Mouse (Mus musculus) embryonic stem cell, embryonic (primary cell): ENCODE data around the gene Sstr3.

Experiments
- CTCF ChIA-PET, 4 experiments: fragments of 300-600 bp in 2 of 4; fragments of 350-600 bp in 2 of 4; sonication (Branson Sonifier 250); formaldehyde crosslinking; loops; one replicate each; lab custom pipeline; 2022; ENCODE audit warnings: inconsistent platforms in 2 of 4; lab: Charles Lee
- POLR2A ChIA-PET, 4 experiments: fragments of 300-600 bp in 2 of 4; fragments of 350-600 bp in 2 of 4; sonication (Branson Sonifier 250); formaldehyde crosslinking; loops; one replicate each; lab custom pipeline; 2022; ENCODE audit warnings: antibody characterized with exemption in 4 of 4, inconsistent platforms in 1 of 4; lab: Charles Lee

Gene Sstr3

GRCm38 (mm10) chr15:78528726-78529411 is 15.6 kb downstream of the Sstr3 start:
- ChIA-PET CTCF (interaction anchor here (0.5 to 2.9 kb wide), 18 partner anchors 14 to 348 kb away, joined by 3 to 12 read pairs (median 3); no protein-coding TSS in a partner anchor), POLR2A (interaction anchor here in 3 of 4 experiments (0.7 to 1.7 kb wide), 8 partner anchors 9 to 123 kb away, joined by 3 to 7 read pairs (median 4); partner anchors contain the start of gene Mpst (in 1 of the 3))

DNA sequence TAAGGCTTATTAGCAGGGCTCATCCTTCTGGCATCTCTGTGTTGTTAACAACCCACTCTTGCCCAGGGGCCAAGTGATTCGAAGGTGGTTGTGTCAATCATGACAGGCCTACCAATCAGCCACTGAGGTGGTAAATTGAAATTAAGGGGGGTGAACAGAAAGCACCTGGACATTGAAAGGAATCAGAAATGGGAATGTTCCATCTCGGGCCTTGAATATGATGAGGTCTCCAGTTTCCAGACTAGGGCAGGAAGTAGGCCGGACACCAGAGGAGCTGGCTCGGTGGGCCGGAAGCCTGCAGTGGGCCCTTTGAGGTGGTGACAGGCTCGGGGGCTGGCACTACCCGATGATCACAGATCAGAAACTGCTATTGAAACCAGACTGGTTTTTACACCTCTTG is 16.5 kb downstream of the Sstr3 start:
- POLR2A ChIA-PET: no interaction called here
- CTCF ChIA-PET: no interaction called here

- POLR2A ChIA-PET: interaction anchor here in 2 of 4 experiments (0.8 to 2.2 kb wide), 6 partner anchors 10 to 218 kb away, joined by 3 to 7 read pairs (median 3); partner anchors contain the start of gene Tst (in 1 of the 2)
- CTCF ChIA-PET: interaction anchor here in 2 of 4 experiments (0.7 to 3.4 kb wide), 2 partner anchors 10 to 14 kb away, joined by 3 to 18 read pairs (median 3); no protein-coding TSS in a partner anchor
These were observed 20.3 kb downstream of the Sstr3 start for GRCm38 (mm10) chr15:78524163-78524562.

- POLR2A ChIA-PET: interaction anchor here in 1 of 4 experiments (0.6 kb wide), 1 partner anchor 134 kb away, joined by 3 read pairs; no protein-coding TSS in a partner anchor
- CTCF ChIA-PET: interaction anchor here in 2 of 4 experiments (1.1 to 3.4 kb wide), 3 partner anchors 7 to 10 kb away, joined by 3 to 18 read pairs (median 5); no protein-coding TSS in a partner anchor
These were observed 22.6 kb downstream of the Sstr3 start for GRCm38 (mm10) chr15:78521892-78522291.

DNA sequence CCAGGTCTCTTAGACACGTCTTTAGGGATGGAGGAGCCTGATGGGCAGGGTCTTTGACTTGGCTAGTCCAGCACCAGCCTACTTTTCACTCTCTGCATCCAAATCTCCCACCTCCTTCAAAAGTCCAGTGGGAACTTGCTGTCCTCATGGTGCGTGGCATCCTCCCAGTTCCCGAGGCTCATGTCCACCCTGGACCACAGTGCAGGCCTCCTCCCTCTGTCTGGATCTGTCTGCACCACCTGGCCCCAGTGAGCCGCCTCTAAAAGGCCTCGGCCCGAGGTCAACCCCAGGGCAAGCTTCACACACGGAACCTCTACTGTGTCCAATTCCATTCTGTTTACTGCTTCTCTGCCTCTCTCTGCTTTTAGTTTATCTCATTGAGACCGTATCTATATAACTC is 23.2 kb downstream of the Sstr3 start:
- POLR2A ChIA-PET: interaction anchor here in 1 of 4 experiments (0.6 to 1.1 kb wide), 2 partner anchors 10 to 134 kb away, joined by 3 read pairs; no protein-coding TSS in a partner anchor
- CTCF ChIA-PET: interaction anchor here in 2 of 4 experiments (1.0 to 1.1 kb wide), 2 partner anchors 11 kb away, joined by 3 to 4 read pairs; no protein-coding TSS in a partner anchor

GRCm38 (mm10) chr15:78520112-78520715 is 24.3 kb downstream of the Sstr3 start:
- CTCF ChIA-PET: interaction anchor here in 2 of 4 experiments (0.6 to 1.6 kb wide), 6 partner anchors 10 to 224 kb away, joined by 3 to 6 read pairs (median 3); no protein-coding TSS in a partner anchor
- POLR2A ChIA-PET: interaction anchor here in 2 of 4 experiments (0.6 to 1.4 kb wide), 4 partner anchors 9 to 1593 kb away, joined by 3 to 4 read pairs (median 3); partner anchors contain the start of gene Tst (in 1 of the 2)

GRCm38 (mm10) chr15:78518221-78518620 is 26.3 kb downstream of the Sstr3 start:
- ChIA-PET POLR2A (interaction anchor here in 1 of 4 experiments (0.6 kb wide), 1 partner anchor 165 kb away, joined by 3 read pairs; no protein-coding TSS in a partner anchor), CTCF (interaction anchor here in 2 of 4 experiments (0.6 to 0.9 kb wide), 4 partner anchors 63 to 122 kb away, joined by 3 to 4 read pairs (median 4); no protein-coding TSS in a partner anchor)

DNA sequence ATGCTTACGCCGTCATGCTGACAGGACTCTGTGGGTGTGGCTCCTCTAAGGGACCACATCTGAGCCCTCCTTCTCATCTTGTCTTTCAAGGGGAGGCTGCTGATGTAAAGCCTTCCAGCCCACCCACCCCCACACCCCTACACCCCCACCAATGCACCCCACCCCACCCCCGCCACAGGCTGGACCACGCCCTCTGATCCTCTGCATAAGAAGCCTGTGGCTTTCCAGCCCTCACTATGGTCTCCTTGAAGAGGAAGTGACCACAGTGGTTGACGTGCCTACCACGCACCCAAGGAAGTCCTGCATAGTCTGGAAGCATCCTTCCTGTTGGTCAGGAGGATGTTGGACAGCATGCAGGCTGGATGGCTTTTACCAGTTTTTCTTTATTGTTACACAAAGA is 28.7 kb downstream of the Sstr3 start:
- ChIA-PET POLR2A (no interaction called here), CTCF (interaction anchor here in 3 of 4 experiments (0.6 to 3.0 kb wide), 6 partner anchors 39 to 767 kb away, joined by 3 to 18 read pairs (median 8); no protein-coding TSS in a partner anchor)

DNA sequence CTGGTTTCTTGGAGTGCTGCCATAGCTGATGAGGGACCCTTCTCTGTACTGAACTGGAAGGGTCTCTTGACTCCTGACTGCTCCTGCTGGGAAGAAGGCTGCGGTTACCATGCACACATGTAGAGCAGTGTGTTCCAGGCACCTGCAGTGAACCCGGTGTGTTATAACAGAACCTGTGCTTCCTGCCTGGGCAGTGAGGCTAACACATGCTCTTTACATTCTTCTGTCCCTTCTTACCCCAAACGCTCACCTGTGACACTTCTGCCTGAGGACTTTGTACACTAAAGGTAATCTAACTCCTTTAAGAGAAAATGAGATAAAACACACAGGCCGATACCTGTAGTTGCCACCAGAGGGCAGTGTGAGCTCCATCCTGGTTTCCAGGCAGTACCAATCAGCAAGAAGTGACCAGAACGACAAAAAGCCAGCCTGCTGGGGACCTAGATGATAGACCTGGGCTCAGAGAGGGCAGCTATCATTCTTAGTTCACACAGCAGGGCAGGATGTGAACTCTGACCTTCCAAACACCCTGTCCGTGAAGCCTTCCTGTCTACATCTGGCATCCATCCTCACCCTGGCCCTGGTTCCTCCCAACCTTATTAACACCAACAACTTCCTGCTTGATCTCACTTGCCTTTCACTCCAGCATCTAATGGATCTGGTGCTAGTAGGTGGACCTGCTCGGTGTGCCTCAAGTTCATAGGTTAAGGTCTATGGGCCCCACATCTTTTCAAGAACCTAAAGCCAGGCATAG is 29.9 kb downstream of the Sstr3 start:
- CTCF ChIA-PET: interaction anchor here (0.5 to 3.0 kb wide), 45 partner anchors 9 to 861 kb away, joined by 3 to 21 read pairs (median 3); partner anchors contain the start of genes Kctd17 (in 1 of the 4) and Mpst (in 1 of the 4)
- POLR2A ChIA-PET: interaction anchor here in 2 of 4 experiments (0.9 to 1.6 kb wide), 6 partner anchors 10 to 75 kb away, joined by 3 to 7 read pairs (median 4); partner anchors contain the start of gene Sstr3 (in 1 of the 2)

DNA sequence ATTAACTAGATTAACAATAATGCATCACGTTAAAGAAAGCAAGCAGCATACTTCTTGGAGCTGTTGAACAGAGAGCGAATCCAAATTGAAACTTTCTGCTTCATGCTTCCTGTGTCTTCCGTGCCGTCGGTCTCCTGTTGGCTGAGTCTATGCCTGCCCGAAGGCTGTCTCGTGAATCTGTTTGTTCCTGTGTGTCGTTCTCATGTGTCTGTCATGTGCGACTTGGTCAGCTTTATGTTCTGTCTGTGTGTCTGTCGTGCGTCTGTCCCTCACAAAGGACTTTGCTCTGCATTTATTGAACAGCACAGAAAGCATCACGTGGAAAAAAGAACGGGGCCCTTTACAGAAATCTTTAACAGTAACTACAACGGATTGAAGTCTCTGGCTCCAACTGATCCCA is 31.5 kb downstream of the Sstr3 start:
- ChIA-PET POLR2A (interaction anchor here in 2 of 4 experiments (0.7 to 1.2 kb wide), 2 partner anchors 17 to 46 kb away, joined by 3 to 4 read pairs; no protein-coding TSS in a partner anchor), CTCF (interaction anchor here in 2 of 4 experiments (0.6 to 3.0 kb wide), 2 partner anchors 68 to 500 kb away, joined by 3 to 18 read pairs; no protein-coding TSS in a partner anchor)

DNA sequence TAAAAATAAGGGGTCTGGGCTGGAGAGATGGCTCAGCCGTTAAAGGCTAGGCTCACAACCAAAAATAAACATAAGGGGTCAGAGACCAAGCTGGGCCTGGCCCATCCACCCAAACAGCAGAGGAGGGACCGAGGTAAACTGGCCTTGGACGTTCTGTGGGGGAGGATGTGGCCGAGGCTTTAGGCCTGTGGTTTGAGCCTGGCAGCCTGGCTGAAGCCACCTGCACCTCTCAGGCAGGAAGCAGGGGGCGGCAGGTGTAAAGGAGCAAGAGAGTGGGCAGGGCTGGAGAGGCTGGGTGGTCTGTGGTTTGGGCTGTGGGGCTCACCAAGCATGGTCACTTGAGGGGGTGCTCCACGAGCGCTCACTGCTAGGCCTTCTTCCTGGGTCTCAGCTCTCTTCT is 32.5 kb downstream of the Sstr3 start:
- CTCF ChIA-PET: interaction anchor here in 2 of 4 experiments (0.6 to 1.0 kb wide), 5 partner anchors 32 to 687 kb away, joined by 3 to 6 read pairs (median 4); no protein-coding TSS in a partner anchor
- POLR2A ChIA-PET: interaction anchor here in 2 of 4 experiments (0.8 to 1.1 kb wide), 3 partner anchors 36 to 106 kb away, joined by 3 to 5 read pairs (median 4); partner anchors contain the start of genes Mpst (in 1 of the 2) and Tst (in 1 of the 2)

DNA sequence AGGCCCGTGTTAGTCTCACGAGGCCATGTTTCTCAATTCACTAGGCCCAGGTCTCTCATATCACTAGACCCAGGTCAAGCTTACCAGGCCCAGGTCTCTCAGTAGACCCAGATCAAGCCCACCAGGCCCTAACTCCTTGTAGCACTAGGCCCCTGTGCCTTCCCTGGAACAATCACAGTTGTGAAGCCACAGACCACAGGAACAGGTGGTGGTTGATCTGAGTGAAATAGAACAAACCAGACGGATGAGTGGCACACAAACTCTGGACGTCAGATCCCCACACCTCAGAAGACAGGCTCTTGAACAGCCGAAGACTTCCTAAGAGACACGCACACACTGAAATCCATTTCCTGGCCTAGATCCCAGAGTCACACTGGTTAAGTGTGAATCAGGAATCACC is 33.7 kb downstream of the Sstr3 start:
- ChIA-PET POLR2A (interaction anchor here in 3 of 4 experiments (0.6 to 1.3 kb wide), 5 partner anchors 10 to 108 kb away, joined by 3 to 5 read pairs (median 3); partner anchors contain the start of genes Mpst (in 1 of the 3) and Tst (in 1 of the 3)), CTCF (interaction anchor here in 1 of 4 experiments (0.6 to 1.4 kb wide), 3 partner anchors 44 to 209 kb away, joined by 3 to 6 read pairs (median 3); no protein-coding TSS in a partner anchor)

DNA sequence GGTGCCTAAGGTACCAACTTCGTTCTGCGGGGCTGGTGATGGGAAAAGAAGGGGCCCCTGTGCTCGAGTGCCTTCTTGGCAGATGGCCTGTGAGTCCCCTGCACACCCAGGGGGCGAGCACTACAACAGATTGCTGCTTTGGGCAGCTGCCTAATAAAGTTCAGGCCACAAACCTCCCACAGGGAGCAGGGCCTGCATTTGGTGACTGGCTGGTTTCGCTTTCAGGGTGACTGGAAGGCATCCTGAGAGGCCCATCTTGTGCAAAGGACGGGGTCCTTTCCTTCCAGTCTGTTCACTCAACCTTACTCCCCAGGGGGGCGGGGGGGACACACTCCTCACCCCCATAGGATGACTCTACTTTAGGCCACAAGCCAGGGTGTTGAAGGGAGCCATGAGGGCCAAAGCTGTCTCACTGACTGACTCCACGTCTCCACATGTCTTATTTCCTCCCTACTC is 34.3 kb downstream of the Sstr3 start:
- ChIA-PET POLR2A (interaction anchor here in 2 of 4 experiments (0.6 to 1.3 kb wide), 2 partner anchors 11 to 109 kb away, joined by 3 read pairs; no protein-coding TSS in a partner anchor), CTCF (interaction anchor here in 1 of 4 experiments (0.7 to 1.4 kb wide), 3 partner anchors 14 to 271 kb away, joined by 3 read pairs; no protein-coding TSS in a partner anchor)

DNA sequence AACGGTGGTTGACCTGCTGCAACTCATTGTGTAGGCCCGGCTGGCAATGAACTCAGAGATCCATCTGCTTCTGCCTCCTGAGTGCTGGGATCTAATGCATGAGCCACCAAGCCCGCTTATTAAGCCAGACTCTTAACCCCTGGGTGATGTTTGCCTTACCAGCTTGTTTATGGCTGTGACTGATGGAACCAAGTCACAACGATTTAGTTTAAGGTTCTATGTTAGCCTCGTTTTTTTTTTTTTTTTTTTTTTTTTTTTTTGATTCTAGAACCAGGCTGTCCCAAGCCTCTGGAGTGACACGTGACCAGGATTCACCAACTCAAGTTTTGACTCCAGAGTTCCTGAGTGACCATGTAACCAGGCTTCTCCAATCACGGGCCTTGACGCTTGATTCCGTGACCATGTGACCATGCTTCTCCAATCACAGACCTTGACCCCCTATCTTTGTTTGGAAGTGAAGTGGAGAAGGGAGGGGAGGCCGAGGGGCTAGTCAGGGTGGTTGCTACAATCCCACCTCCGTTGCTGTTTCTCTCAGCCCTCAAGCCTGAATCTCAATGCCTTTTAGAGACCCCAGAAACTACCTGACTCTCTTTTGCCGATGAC is 35.1 kb downstream of the Sstr3 start:
- ChIA-PET CTCF (interaction anchor here (0.6 to 1.0 kb wide), 9 partner anchors 12 to 1623 kb away, joined by 3 to 9 read pairs (median 3); no protein-coding TSS in a partner anchor), POLR2A (interaction anchor here in 2 of 4 experiments (0.7 to 1.0 kb wide), 2 partner anchors 51 to 539 kb away, joined by 3 to 4 read pairs; partner anchors contain the start of gene Eif3d (in 1 of the 2))

DNA sequence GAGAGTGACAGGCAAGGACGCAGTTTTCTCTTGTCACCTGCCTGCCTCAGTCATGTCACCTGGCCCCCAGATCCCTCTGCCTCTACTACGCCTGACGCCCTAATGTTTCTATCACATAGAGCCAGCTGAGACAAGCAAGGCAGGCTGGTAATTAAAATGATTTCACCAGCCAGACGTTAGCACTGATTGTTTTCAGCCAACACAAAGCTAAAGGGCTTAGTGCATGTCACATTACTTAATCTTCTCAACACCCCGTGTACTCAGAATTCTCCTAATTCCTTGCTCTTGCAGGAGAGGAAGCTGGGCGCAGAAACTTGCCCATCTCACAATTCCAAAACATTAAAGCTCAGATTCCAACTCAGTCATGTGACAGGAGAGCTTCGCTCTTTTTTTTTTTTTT is 36.0 kb downstream of the Sstr3 start:
- CTCF ChIA-PET: interaction anchor here in 3 of 4 experiments (0.6 to 1.0 kb wide), 3 partner anchors 60 to 407 kb away, joined by 3 to 4 read pairs (median 3); no protein-coding TSS in a partner anchor
- POLR2A ChIA-PET: interaction anchor here in 2 of 4 experiments (1.0 to 1.4 kb wide), 2 partner anchors 13 to 51 kb away, joined by 3 to 4 read pairs; no protein-coding TSS in a partner anchor

DNA sequence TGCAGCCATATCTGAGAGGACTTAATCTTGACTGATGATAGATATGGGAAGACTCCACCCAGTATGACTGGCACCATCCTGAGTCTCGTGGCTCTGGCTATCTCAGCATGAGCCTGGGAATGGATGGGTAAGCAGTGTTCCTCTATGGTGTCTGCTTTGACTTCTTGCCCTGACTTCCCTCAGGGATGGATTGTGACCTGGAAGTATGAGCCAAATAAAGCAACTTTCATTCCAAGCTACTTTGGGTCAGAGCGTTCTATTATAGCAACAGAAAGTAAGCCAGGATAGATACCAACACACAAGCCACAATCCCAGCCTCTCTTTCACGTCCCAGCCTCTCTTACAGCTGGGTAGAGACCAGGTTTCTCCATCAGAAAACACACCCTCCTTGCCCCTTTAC is 38.9 kb downstream of the Sstr3 start:
- POLR2A ChIA-PET: no interaction called here
- CTCF ChIA-PET: interaction anchor here in 2 of 4 experiments (0.9 to 1.7 kb wide), 3 partner anchors 9 to 14 kb away, joined by 3 to 5 read pairs (median 3); no protein-coding TSS in a partner anchor
